Mouse (Mus musculus) midbrain, postnatal 0 days (tissue): ENCODE measurements around the gene Tmem17. TPM values are rescaled to one million over a fixed set of nuclear protein-coding genes. Genes with fewer than 3 reads are reported as not detected.
A peak's percentile ranks its signal among the peaks of the same experiment; 100 is the strongest.

Source experiments
- ATAC-seq: fragments of 200-750 bp; cut with Nextera tagmentation; 2 replicates; pipeline ENCODE4 v1.8.0; 2017; ENCODE audit warnings: moderate number of reproducible peaks, mild to moderate bottlenecking, moderate TSS enrichment, moderate library complexity; ENCODE audit not compliant: low FRiP score
- DNase-seq: peaks from one replicate; pipeline ENCODE4 v3.0.0-alpha.2; 2015; ENCODE audit warnings: low spot score
- H3K27ac ChIP-seq: fragments of 300-500 bp; sonication (generic); 2 replicates; pipeline ENCODE4 v1.5.1; 2014; ENCODE audit warnings: low read depth, mild to moderate bottlenecking, low read length, mixed read lengths
- H3K27me3 ChIP-seq: fragments of 300-500 bp; sonication (generic); 2 replicates; pipeline ENCODE4 v1.6.1; 2014; ENCODE audit warnings: low read length, control low read depth, mixed read lengths; ENCODE audit not compliant: insufficient read depth
- H3K36me3 ChIP-seq: fragments of 300-500 bp; sonication (generic); 2 replicates; pipeline ENCODE4 v1.6.1; 2014; ENCODE audit warnings: low read length, control low read depth, mixed read lengths; ENCODE audit not compliant: insufficient read depth
- H3K4me1 ChIP-seq: fragments of 300-500 bp; sonication (generic); 2 replicates; pipeline ENCODE4 v1.6.1; 2014; ENCODE audit warnings: mild to moderate bottlenecking, control low read depth, antibody characterized with exemption, low read length, mixed read lengths; ENCODE audit not compliant: insufficient read depth
- H3K4me2 ChIP-seq: fragments of 300-500 bp; sonication (generic); 2 replicates; pipeline ENCODE4 v1.6.1; 2014; ENCODE audit warnings: low read depth, mild to moderate bottlenecking, low read length, mixed read lengths; ENCODE audit not compliant: poor library complexity, severe bottlenecking
- H3K4me3 ChIP-seq: fragments of 300-500 bp; sonication (generic); 2 replicates; pipeline ENCODE4 v1.5.1; 2014; ENCODE audit warnings: low read depth, mild to moderate bottlenecking, low read length, moderate library complexity
- H3K9ac ChIP-seq: fragments of 300-500 bp; sonication (generic); replicated peaks from 2 replicates; pipeline ENCODE4 v1.6.1; 2014; ENCODE audit warnings: mild to moderate bottlenecking, low read length, moderate library complexity, mixed read lengths; ENCODE audit not compliant: poor library complexity, severe bottlenecking
- H3K9me3 ChIP-seq: fragments of 300-500 bp; sonication (generic); 2 replicates; pipeline ENCODE4 v1.6.1; 2016; ENCODE audit warnings: low read length, control low read depth
- CTCF ChIP-seq: IDR thresholded peaks from 2 replicates; pipeline ENCODE4 v1.5.1; 2016; ENCODE audit warnings: antibody characterized with exemption, mild to moderate bottlenecking
- WGBS: fragments of 180-500 bp; shearing (Covaris S2); extraction: QIAGEN DNeasy Blood & Tissue Kit; methylation state at CpG from one replicate; pipeline ENCODE4 v1.1.7; 2014; 5-methylcytosine and 5-hydroxymethylcytosine counted together
- polyA plus RNA-seq: library from polyadenylated mRNA; unstranded; fragments of >200 nt; fragmentation: Nextera tagmentation; extraction: Ambion mirVana; gene quantifications from 2 replicates; pipeline ENCODE4 v1.2.1, GENCODE M21; 2015
- total RNA-seq: library from RNA; depleted of rRNA; stranded (reverse); fragments of >200 nt; gene quantifications from 2 replicates; pipeline ENCODE4 v1.2.3, GENCODE M21; 2014; rRNA removed

Gene Tmem17
- total and polyA plus RNA-seq, 2 experiments from 2014 or later = 18.0 to 24.7 TPM

DNA sequence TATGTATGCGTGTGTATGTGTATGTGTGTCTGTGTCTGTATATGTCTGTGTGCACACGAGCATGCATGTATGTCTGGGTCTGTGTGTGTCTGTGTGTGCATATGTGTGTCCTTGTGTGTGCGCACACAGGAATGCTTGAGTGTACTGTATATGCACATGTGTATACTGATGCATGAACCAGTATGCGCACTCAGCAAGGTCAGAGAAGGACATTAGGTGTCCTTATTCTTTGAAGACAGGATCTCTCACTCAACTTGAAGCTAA is 49.4 kb downstream of the Tmem17 start:
- Histone ChIP-seq H3K36me3 (no peaks in the 10 kb centered on the region), H3K4me3 (no peak overlapping the region), H3K27me3 (no peaks in the 10 kb centered on the region), H3K4me2 (no peak overlapping the region), H3K9ac (no peak overlapping the region), H3K27ac (peak overlapping the region; percentile 55; the same call in 1 of the 2 replicates), H3K4me1 (no peaks in the 10 kb centered on the region), H3K9me3 (no peaks in the 10 kb centered on the region)
- no peak for TF ChIP-seq CTCF
- ATAC-seq = 0 out of 2 replicates have a peak, but pooled peaks have one; percentile 17
- 88% methylated on average over 4 of the region's 4 CpGs for WGBS
- DNase-seq = no peak

- no peak overlapping the region for H3K27ac ChIP-seq
- H3K9me3 ChIP-seq = no peaks in the 10 kb centered on the region
- ATAC-seq = no peak
- DNase-seq = no peak
- WGBS = 69% methylated on average over 3 of the region's 3 CpGs
- no peaks in the 10 kb centered on the region for H3K27me3 ChIP-seq
- H3K4me1 ChIP-seq = no peaks in the 10 kb centered on the region
- H3K36me3 ChIP-seq = no peaks in the 10 kb centered on the region
- no peak overlapping the region for H3K4me2 ChIP-seq
- TF ChIP-seq CTCF = no peak
- H3K9ac ChIP-seq = no peak overlapping the region
- no peak overlapping the region for H3K4me3 ChIP-seq
These were observed 51.8 kb downstream of the Tmem17 start for GRCm38 (mm10) chr11:22563706-22564105.

- Histone ChIP-seq H3K27me3 (no peaks in the 10 kb centered on the region), H3K4me3 (no peak overlapping the region), H3K36me3 (no peaks in the 10 kb centered on the region), H3K27ac (no peak overlapping the region), H3K4me2 (no peak overlapping the region), H3K9me3 (no peaks in the 10 kb centered on the region), H3K4me1 (no peaks in the 10 kb centered on the region), H3K9ac (no peak overlapping the region)
- DNase-seq (peak; percentile 57), ATAC-seq (no peak)
- WGBS = 81% methylated on average over 3 of the region's 3 CpGs
- no peak for TF ChIP-seq CTCF
These were observed 52.8 kb downstream of the Tmem17 start for GRCm38 (mm10) chr11:22564676-22565075.

Other genes with a start within 250 kb of the Tmem17 start
- 33.4 and 48.2 TPM in 2 replicates for gene Ehbp1, start 169.8 kb upstream of the Tmem17 start, total RNA-seq
- 14.1 and 15.4 TPM in 2 replicates for gene Ehbp1, start 169.8 kb upstream of the Tmem17 start, polyA plus RNA-seq